Mouse (Mus musculus) CD8-positive naive resting alpha-beta T cell, adult 57 days (primary cell): ENCODE results near the gene Coa7. TPM values are rescaled to one million over a fixed set of nuclear protein-coding genes. Genes with fewer than 3 reads are reported as not detected.

Experiments used
- total RNA-seq: library from RNA; stranded (reverse); gene quantifications from one replicate; pipeline ENCODE4 v1.2.4, GENCODE M21; 2023

Gene Coa7
- total RNA-seq: 22.9 TPM

GRCm38 (mm10) chr4:108327730-108328484, at the start of gene Coa7:
Gene Coa7 (plus strand): TSS chr4:108328140.

DNA sequence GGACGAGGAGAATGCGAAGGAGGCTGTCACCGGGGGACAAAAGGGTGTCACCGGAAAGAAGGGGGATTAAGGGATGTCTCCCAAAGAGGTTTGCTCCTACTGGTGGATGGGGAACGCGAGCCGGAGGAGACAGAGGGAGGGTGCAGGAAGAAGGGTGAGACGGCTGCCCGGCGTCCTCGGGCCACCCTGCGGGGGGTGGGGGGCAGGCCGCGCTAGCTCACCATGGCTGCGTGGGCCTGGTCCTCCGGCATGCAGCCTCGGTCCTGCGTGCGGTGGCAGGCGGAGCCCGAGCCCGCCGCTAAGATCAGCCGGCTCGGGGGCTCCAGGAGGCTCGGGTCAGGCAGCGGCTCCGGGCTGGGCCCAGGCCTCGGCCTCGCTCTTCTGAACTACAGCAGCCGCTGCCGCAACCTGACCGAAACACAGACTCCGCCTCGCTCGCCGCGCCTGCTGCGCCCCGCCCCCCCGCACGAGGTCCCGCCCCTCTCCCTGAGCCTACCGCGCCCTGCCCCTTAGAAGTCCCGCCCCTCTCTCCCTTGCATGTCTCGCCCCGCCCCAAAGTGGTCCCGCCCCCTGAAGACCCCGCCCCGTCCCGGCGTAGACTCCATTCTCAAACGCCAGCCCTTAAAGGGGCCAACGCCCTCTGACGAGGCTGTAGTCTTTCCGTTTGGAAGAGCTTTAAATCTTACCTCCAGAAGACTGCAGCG, 27.1 kb upstream of the Coa7 start, which contains the start of gene Zyg11b:
Gene Zyg11b, minus strand, starts transcription at position 427 of the 704 bp plus-strand sequence.

GRCm38 (mm10) chr4:108383183-108383714, 55.3 kb downstream of the Coa7 start, which contains the start of gene Shisal2a:
Gene Shisal2a (minus strand): TSS chr4:108383349.

Other genes with a start within 250 kb of the Coa7 start
- gene Podn, start 231.7 kb upstream of the Coa7 start, total RNA-seq: 0.83 TPM
- gene Scp2, start 183.1 kb upstream of the Coa7 start, total RNA-seq: 120 TPM
- gene Echdc2, start 162.7 kb upstream of the Coa7 start, total RNA-seq: 2.1 TPM
- gene Zyg11a, start 110.1 kb upstream of the Coa7 start, total RNA-seq: not detected
- 38.9 TPM for gene Zyg11b, start 27.0 kb upstream of the Coa7 start, total RNA-seq
- gene Shisal2a, start 55.2 kb downstream of the Coa7 start, total RNA-seq: not detected
- not detected for gene Gpx7, start 78.8 kb downstream of the Coa7 start, total RNA-seq
- gene Tut4, start 131.3 kb downstream of the Coa7 start, total RNA-seq: 159 TPM